Comparison of ENCODE assay signal across 11 mouse cellular contexts in the genomic region with DNA sequence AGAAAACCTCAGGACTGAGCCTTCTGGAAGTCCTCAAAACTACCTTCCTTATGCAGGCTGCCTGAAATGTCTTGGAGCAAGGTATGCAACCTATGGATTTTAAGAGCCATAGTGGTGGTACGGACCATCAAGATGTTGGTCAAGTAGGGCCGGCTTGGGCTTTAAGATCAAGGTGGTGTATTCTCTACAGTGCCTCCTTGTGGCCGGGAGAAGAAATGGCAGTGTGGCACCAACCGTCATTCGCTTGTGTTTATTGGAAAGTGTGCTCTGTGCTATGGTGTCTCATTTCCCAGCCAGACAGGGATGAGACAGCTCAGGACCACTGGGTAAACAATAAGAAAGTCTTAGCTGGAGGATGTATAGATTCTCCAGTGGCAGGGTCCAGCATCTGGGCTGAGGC.
A peak's percentile ranks its signal among the peaks of the same experiment; 100 is the strongest.
DNase-seq lines count a peak whose midpoint lies in the region; ATAC-seq and TF ChIP-seq lines count a peak whose summit lies in the region.
"Had no signal": no experiment of that assay in that cellular context is flagged by ENCODE, and none has a peak within 500 bp of the region (broad histone marks: within the 10 kb centered on the region; RNA-seq: fewer than 3 reads in every experiment).

No protein-coding gene starts in this region.

- ATAC-seq in hindbrain, embryonic 11.5 days (ENCODE audit: low FRiP score), result no peak
- no peak for ATAC-seq in lung, embryonic 14.5 days (ENCODE audit: insufficient read depth)

- H3K27me3 ChIP-seq in hindbrain, embryonic 11.5 days (ENCODE audit: control insufficient read depth, insufficient read depth, low read length), result no peaks in the 10 kb centered on the region
- peaks cover 5% of the 10 kb centered on the region; the same call in 1 of the 2 replicates for H3K27me3 ChIP-seq in hindbrain, embryonic 10.5 days (ENCODE audit: insufficient read depth, poor library complexity, severe bottlenecking)
- no peaks in the 10 kb centered on the region for H3K27me3 ChIP-seq in lung, embryonic 14.5 days (ENCODE audit: insufficient read depth, low read length)
- H3K27me3 ChIP-seq: stomach, embryonic 15.5 days had no signal

- 68% methylated on average over 5 of the region's 5 CpGs for WGBS in hindbrain, embryonic 11.5 days
- 62% methylated on average over 5 of the region's 5 CpGs for WGBS in hindbrain, embryonic 10.5 days
- 62% methylated on average over 5 of the region's 5 CpGs for WGBS in lung, embryonic 14.5 days

- H3K36me3 ChIP-seq in hindbrain, embryonic 11.5 days (ENCODE audit: control insufficient read depth, insufficient read depth, low read length), result no peaks in the 10 kb centered on the region
- no peaks in the 10 kb centered on the region for H3K36me3 ChIP-seq in hindbrain, embryonic 10.5 days
- H3K36me3 ChIP-seq in lung, embryonic 14.5 days (ENCODE audit: insufficient read depth), result no peaks in the 10 kb centered on the region
- H3K36me3 ChIP-seq: limb, embryonic 12.5 days; stomach, embryonic 15.5 days had no signal

- no peak overlapping the region for H3K27ac ChIP-seq in hindbrain, embryonic 11.5 days (ENCODE audit: low read depth, low read length)
- no peak overlapping the region for H3K27ac ChIP-seq in hindbrain, embryonic 10.5 days
- H3K27ac ChIP-seq in lung, embryonic 14.5 days (ENCODE audit: low read depth), result no peak overlapping the region
- H3K27ac ChIP-seq: limb, embryonic 12.5 days; stomach, embryonic 15.5 days had no signal

- peak; percentile 23 for DNase-seq in hindbrain, embryonic 11.5 days (ENCODE audit: low spot score)
- no peak for DNase-seq in hindbrain, embryonic 10.5 days (ENCODE audit: low spot score)
- DNase-seq in lung, embryonic 14.5 days, result peak; percentile 9
- no peak for DNase-seq in lung, postnatal 25 days (ENCODE audit: low spot score)
- peak; percentile 70 for DNase-seq in ES-CJ7 (ENCODE audit: low read depth, low spot score)
- peak; percentile 0 for DNase-seq in c-Kit-positive CD71-positive TER-119-positive erythroid progenitor cells, embryonic 14.5 days (ENCODE audit: low spot score)
- no peak for DNase-seq in left cerebral cortex, adult 11 months (ENCODE audit: low spot score)
- DNase-seq in right cerebral cortex, postnatal 10 days (ENCODE audit: low spot score in 2 of 2), result no peak
- DNase-seq: heart, postnatal 4 days had no signal

- no peak overlapping the region for H3K4me2 ChIP-seq in hindbrain, embryonic 11.5 days (replicated peaks; ENCODE audit: low read depth, low read length)
- no peak overlapping the region for H3K4me2 ChIP-seq in lung, embryonic 14.5 days
- H3K4me2 ChIP-seq: limb, embryonic 12.5 days; stomach, embryonic 15.5 days had no signal

- no peak overlapping the region for H3K4me3 ChIP-seq in hindbrain, embryonic 11.5 days (ENCODE audit: low read depth, low read length)
- H3K4me3 ChIP-seq in hindbrain, embryonic 10.5 days, result no peak overlapping the region
- no peak overlapping the region for H3K4me3 ChIP-seq in lung, embryonic 14.5 days (ENCODE audit: low read depth, low read length)
- H3K4me3 ChIP-seq: limb, embryonic 12.5 days; stomach, embryonic 15.5 days had no signal

- H3K4me1 ChIP-seq in hindbrain, embryonic 11.5 days (replicated peaks; ENCODE audit: control insufficient read depth, insufficient read depth, low read length), result peaks cover 6% of the 10 kb centered on the region; the same call in 1 of the 2 replicates
- H3K4me1 ChIP-seq in hindbrain, embryonic 10.5 days (replicated peaks), result peaks cover 25% of the 10 kb centered on the region
- no peaks in the 10 kb centered on the region for H3K4me1 ChIP-seq in lung, embryonic 14.5 days (ENCODE audit: insufficient read depth)
- H3K4me1 ChIP-seq: stomach, embryonic 15.5 days had no signal

- H3K9me3 ChIP-seq in hindbrain, embryonic 11.5 days (ENCODE audit: control insufficient read depth, low read length), result no peaks in the 10 kb centered on the region
- no peaks in the 10 kb centered on the region for H3K9me3 ChIP-seq in hindbrain, embryonic 10.5 days
- no peaks in the 10 kb centered on the region for H3K9me3 ChIP-seq in lung, embryonic 14.5 days (ENCODE audit: low read depth, low read length)
- H3K9me3 ChIP-seq: limb, embryonic 12.5 days; stomach, embryonic 15.5 days had no signal

- TF ChIP-seq CTCF in lung, embryonic 14.5 days (IDR thresholded peaks at IDR 0.05; ENCODE audit: low read depth), result peak; percentile 53

- H3K9ac ChIP-seq in hindbrain, embryonic 11.5 days (ENCODE audit: low read depth, low read length), result no peak overlapping the region
- H3K9ac ChIP-seq in lung, embryonic 14.5 days, result no peak overlapping the region
- H3K9ac ChIP-seq: limb, embryonic 12.5 days; stomach, embryonic 15.5 days had no signal

Comparison
In these comparisons a context has a peak if more than half of its experiments do, and no peak if none do; other contexts are left out.
1. DNase-seq: peak in hindbrain, embryonic 11.5 days (single experiment), lung, embryonic 14.5 days (single experiment), ES-CJ7 (single experiment) and c-Kit-positive CD71-positive TER-119-positive erythroid progenitor cells, embryonic 14.5 days (single experiment); none in hindbrain, embryonic 10.5 days (single experiment), lung, postnatal 25 days (single experiment), left cerebral cortex, adult 11 months (single experiment) and right cerebral cortex, postnatal 10 days (0 of 2).